Mouse (Mus musculus): Measurements from ENCODE around the gene Cnn2. TPM values are rescaled to one million over a fixed set of nuclear protein-coding genes. Genes with fewer than 3 reads are reported as not detected.

The Cnn2 gene
- total and polyA plus RNA-seq, 2 experiments from 2014 or later = 15.7 to 28.2 TPM

DNA sequence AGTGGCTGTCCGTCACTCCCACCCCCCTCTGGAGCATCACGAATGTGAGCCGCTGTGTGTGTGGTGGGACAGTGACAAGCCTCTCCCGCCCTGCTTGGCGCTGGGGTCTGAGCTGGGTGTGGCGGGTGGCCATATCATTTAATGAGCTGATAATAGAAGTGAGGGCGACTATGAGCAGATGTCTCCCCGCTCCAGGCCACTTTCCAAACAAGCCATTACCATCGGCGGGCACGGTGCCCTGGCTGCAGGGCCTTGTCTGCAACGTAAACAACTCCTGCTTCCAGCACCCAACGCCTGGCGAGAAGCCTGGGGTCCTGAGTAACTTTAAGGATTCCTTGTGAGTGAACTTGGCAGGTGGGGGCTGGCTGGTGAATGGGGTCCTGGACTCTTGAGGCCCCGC lies 9.4 kb downstream of the Cnn2 start:
- Histone ChIP-seq H3K9me3 (ENCODE audit: low read length) (no peaks in the 10 kb centered on the region), H3K4me2 (ENCODE audit: low read depth) (peak overlapping the region; percentile 79), H3K4me3 (ENCODE audit: low read depth, low read length) (peak overlapping the region; percentile 44), H3K27ac (ENCODE audit: low read depth, low read length) (no peak overlapping the region), H3K4me1 (ENCODE audit: insufficient read depth) (no peaks in the 10 kb centered on the region), H3K27me3 (ENCODE audit: insufficient read depth, low read length) (peaks cover 2% of the 10 kb centered on the region; the same call in 1 of the 2 replicates), H3K36me3 (ENCODE audit: insufficient read depth) (no peaks in the 10 kb centered on the region), H3K9ac (peak overlapping the region; percentile 43; the same call in 1 of the 2 replicates)
- peak; percentile 41 for DNase-seq
- 0 out of 2 replicates have a peak, but pooled peaks have one; percentile 4 for ATAC-seq
- WGBS = 8% methylated on average over 15 of the region's 15 CpGs
- no peak for TF ChIP-seq CTCF (IDR thresholded peaks at IDR 0.05; ENCODE audit: low read depth)

DNA sequence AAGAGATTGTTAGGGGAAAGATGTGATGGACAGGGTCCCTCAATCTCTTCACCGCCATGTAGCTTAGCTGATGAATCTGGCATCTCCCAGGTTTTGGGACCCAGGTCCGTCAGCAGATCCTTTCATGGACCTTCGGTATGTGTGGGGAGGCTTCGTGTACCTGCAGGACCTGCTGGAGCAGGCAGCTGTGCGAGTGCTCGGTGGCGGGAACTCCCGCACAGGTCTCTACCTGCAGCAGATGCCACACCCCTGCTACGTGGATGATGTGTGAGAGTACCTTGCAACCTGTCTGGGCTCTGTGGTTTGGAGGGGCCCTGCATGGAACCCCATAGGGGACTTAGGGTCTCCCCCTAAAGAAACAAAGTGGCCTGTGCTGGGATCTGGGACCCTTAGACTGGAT lies 13.6 kb downstream of the Cnn2 start:
- TF ChIP-seq CTCF (IDR thresholded peaks at IDR 0.05; ENCODE audit: low read depth) = no peak
- H3K4me2 ChIP-seq (ENCODE audit: low read depth) = no peak overlapping the region
- no peak overlapping the region for H3K4me3 ChIP-seq (ENCODE audit: low read depth, low read length)
- H3K9ac ChIP-seq = no peak overlapping the region
- H3K9me3 ChIP-seq (ENCODE audit: low read length) = no peaks in the 10 kb centered on the region
- peaks cover 9% of the 10 kb centered on the region; the same call in 1 of the 2 replicates for H3K27me3 ChIP-seq (ENCODE audit: insufficient read depth, low read length)
- WGBS = 79% methylated on average over 9 of the region's 9 CpGs
- ATAC-seq (no peak), DNase-seq (no peak)
- no peaks in the 10 kb centered on the region for H3K36me3 ChIP-seq (ENCODE audit: insufficient read depth)
- no peaks in the 10 kb centered on the region for H3K4me1 ChIP-seq (ENCODE audit: insufficient read depth)
- no peak overlapping the region for H3K27ac ChIP-seq (ENCODE audit: low read depth, low read length)

- H3K4me2 ChIP-seq (ENCODE audit: low read depth) = no peak overlapping the region
- H3K4me1 ChIP-seq (ENCODE audit: insufficient read depth) = no peaks in the 10 kb centered on the region
- no peaks in the 10 kb centered on the region for H3K36me3 ChIP-seq (ENCODE audit: insufficient read depth)
- H3K4me3 ChIP-seq (ENCODE audit: low read depth, low read length) = no peak overlapping the region
- no peak overlapping the region for H3K9ac ChIP-seq
- no peak overlapping the region for H3K27ac ChIP-seq (ENCODE audit: low read depth, low read length)
- H3K27me3 ChIP-seq (ENCODE audit: insufficient read depth, low read length) = peaks cover 9% of the 10 kb centered on the region; the same call in 1 of the 2 replicates
- TF ChIP-seq CTCF (IDR thresholded peaks at IDR 0.05; ENCODE audit: low read depth) = no peak
- ATAC-seq (no peak), DNase-seq (no peak)
- WGBS = 21% methylated on average over 21 of the region's 21 CpGs
- H3K9me3 ChIP-seq (ENCODE audit: low read length) = no peaks in the 10 kb centered on the region
These were observed 14.4 kb downstream of the Cnn2 start for GRCm38 (mm10) chr10:80002829-80003228.

GRCm38 (mm10) chr10:80003374-80004232 lies 15.2 kb downstream of the Cnn2 start:
- WGBS = 64% methylated on average over 9 of the region's 9 CpGs
- no peak for TF ChIP-seq CTCF (IDR thresholded peaks at IDR 0.05; ENCODE audit: low read depth)
- Histone ChIP-seq H3K4me1 (ENCODE audit: insufficient read depth) (no peaks in the 10 kb centered on the region), H3K9ac (no peak overlapping the region), H3K27me3 (ENCODE audit: insufficient read depth, low read length) (peaks cover 9% of the 10 kb centered on the region; the same call in 1 of the 2 replicates), H3K4me2 (ENCODE audit: low read depth) (no peak overlapping the region), H3K4me3 (ENCODE audit: low read depth, low read length) (no peak overlapping the region), H3K36me3 (ENCODE audit: insufficient read depth) (no peaks in the 10 kb centered on the region), H3K27ac (ENCODE audit: low read depth, low read length) (no peak overlapping the region), H3K9me3 (ENCODE audit: low read length) (no peaks in the 10 kb centered on the region)
- DNase-seq (no peak), ATAC-seq (no peak)

GRCm38 (mm10) chr10:80004233-80004705 lies 15.9 kb downstream of the Cnn2 start:
- Histone ChIP-seq H3K27ac (ENCODE audit: low read depth, low read length) (no peak overlapping the region), H3K9ac (no peak overlapping the region), H3K4me3 (ENCODE audit: low read depth, low read length) (no peak overlapping the region), H3K27me3 (ENCODE audit: insufficient read depth, low read length) (peaks cover 9% of the 10 kb centered on the region; the same call in 1 of the 2 replicates), H3K4me1 (ENCODE audit: insufficient read depth) (no peaks in the 10 kb centered on the region), H3K4me2 (ENCODE audit: low read depth) (no peak overlapping the region), H3K36me3 (ENCODE audit: insufficient read depth) (no peaks in the 10 kb centered on the region), H3K9me3 (ENCODE audit: low read length) (no peaks in the 10 kb centered on the region)
- DNase-seq (no peak), ATAC-seq (no peak)
- TF ChIP-seq CTCF (IDR thresholded peaks at IDR 0.05; ENCODE audit: low read depth) = no peak
- 88% methylated on average over 8 of the region's 8 CpGs for WGBS

GRCm38 (mm10) chr10:80011740-80012139 lies 23.4 kb downstream of the Cnn2 start:
- Histone ChIP-seq H3K27me3 (ENCODE audit: insufficient read depth, low read length) (peaks cover 19% of the 10 kb centered on the region), H3K4me1 (ENCODE audit: insufficient read depth) (no peaks in the 10 kb centered on the region), H3K36me3 (ENCODE audit: insufficient read depth) (no peaks in the 10 kb centered on the region), H3K27ac (ENCODE audit: low read depth, low read length) (no peak overlapping the region), H3K9ac (no peak overlapping the region), H3K4me2 (ENCODE audit: low read depth) (no peak overlapping the region), H3K4me3 (ENCODE audit: low read depth, low read length) (no peak overlapping the region), H3K9me3 (ENCODE audit: low read length) (peaks cover 13% of the 10 kb centered on the region; the same call in 1 of the 2 replicates)
- no peak for DNase-seq
- no peak for TF ChIP-seq CTCF (IDR thresholded peaks at IDR 0.05; ENCODE audit: low read depth)
- WGBS = 90% methylated on average over 6 of the region's 6 CpGs
- ATAC-seq = no peak

GRCm38 (mm10) chr10:80013609-80014008 lies 25.2 kb downstream of the Cnn2 start:
- DNase-seq (no peak), ATAC-seq (no peak)
- Histone ChIP-seq H3K4me2 (ENCODE audit: low read depth) (no peak overlapping the region), H3K4me1 (ENCODE audit: insufficient read depth) (no peaks in the 10 kb centered on the region), H3K4me3 (ENCODE audit: low read depth, low read length) (no peak overlapping the region), H3K27ac (ENCODE audit: low read depth, low read length) (no peak overlapping the region), H3K36me3 (ENCODE audit: insufficient read depth) (no peaks in the 10 kb centered on the region), H3K9ac (no peak overlapping the region), H3K27me3 (ENCODE audit: insufficient read depth, low read length) (peaks cover 20% of the 10 kb centered on the region), H3K9me3 (ENCODE audit: low read length) (peaks cover 13% of the 10 kb centered on the region; the same call in 1 of the 2 replicates)
- WGBS = 32% methylated on average over 25 of the region's 25 CpGs
- no peak for TF ChIP-seq CTCF (IDR thresholded peaks at IDR 0.05; ENCODE audit: low read depth)

Data from forebrain, postnatal 0 days (tissue).